Mouse (Mus musculus): ENCODE data around the gene Gm3629. TPM values are rescaled to one million over a fixed set of nuclear protein-coding genes. Genes with fewer than 3 reads are reported as not detected.

The Gm3629 gene
- not detected for polyA plus RNA-seq (2014; fragmentation: Illumina TruSeq; extraction: RNeasy Lipid Tissue Mini Kit (QIAGEN cat#74804); ENCODE audit: low read depth, low replicate concordance)

GRCm38 (mm10) chr14:6590513-6590912 lies at the start of gene Gm3629:
TSS of gene Gm3629 (minus strand) at chr14:6590613.

GRCm38 (mm10) chr14:6622318-6622717 lies 31.9 kb upstream of the Gm3629 start, which contains the start of gene Gm3460:
TSS of gene Gm3460 (minus strand) at chr14:6622418.

GRCm38 (mm10) chr14:6537190-6537589 lies 53.2 kb downstream of the Gm3629 start, which contains the start of gene Gm8356:
TSS of gene Gm8356 (minus strand) at chr14:6537290.

Other genes starting within 250 kb of the Gm3629 start
- gene Gm3618, start 246.9 kb downstream of the Gm3629 start, polyA plus RNA-seq (2014; fragmentation: Illumina TruSeq; extraction: RNeasy Lipid Tissue Mini Kit (QIAGEN cat#74804); ENCODE audit: low read depth, low replicate concordance), result not detected
- gene Gm16440, start 200.3 kb downstream of the Gm3629 start, polyA plus RNA-seq (2014; fragmentation: Illumina TruSeq; extraction: RNeasy Lipid Tissue Mini Kit (QIAGEN cat#74804); ENCODE audit: low read depth, low replicate concordance), result not detected
- not detected for gene Gm3591, start 178.1 kb downstream of the Gm3629 start, polyA plus RNA-seq (2014; fragmentation: Illumina TruSeq; extraction: RNeasy Lipid Tissue Mini Kit (QIAGEN cat#74804); ENCODE audit: low read depth, low replicate concordance)
- not detected for gene Gm3594, start 146.0 kb downstream of the Gm3629 start, polyA plus RNA-seq (2014; fragmentation: Illumina TruSeq; extraction: RNeasy Lipid Tissue Mini Kit (QIAGEN cat#74804); ENCODE audit: low read depth, low replicate concordance)
- not detected for gene Gm8356, start 53.3 kb downstream of the Gm3629 start, polyA plus RNA-seq (2014; fragmentation: Illumina TruSeq; extraction: RNeasy Lipid Tissue Mini Kit (QIAGEN cat#74804); ENCODE audit: low read depth, low replicate concordance)
- gene Gm3460, start 31.8 kb upstream of the Gm3629 start, polyA plus RNA-seq (2014; fragmentation: Illumina TruSeq; extraction: RNeasy Lipid Tissue Mini Kit (QIAGEN cat#74804); ENCODE audit: low read depth, low replicate concordance), result not detected
- gene Gm10251, start 93.6 kb upstream of the Gm3629 start, polyA plus RNA-seq (2014; fragmentation: Illumina TruSeq; extraction: RNeasy Lipid Tissue Mini Kit (QIAGEN cat#74804); ENCODE audit: low read depth, low replicate concordance), result not detected
- not detected for gene Gm8050, start 129.6 kb upstream of the Gm3629 start, polyA plus RNA-seq (2014; fragmentation: Illumina TruSeq; extraction: RNeasy Lipid Tissue Mini Kit (QIAGEN cat#74804); ENCODE audit: low read depth, low replicate concordance)
- gene Gm3636, start 151.7 kb upstream of the Gm3629 start, polyA plus RNA-seq (2014; fragmentation: Illumina TruSeq; extraction: RNeasy Lipid Tissue Mini Kit (QIAGEN cat#74804); ENCODE audit: low read depth, low replicate concordance), result 1.5 TPM
- gene Gm8362, start 183.8 kb upstream of the Gm3629 start, polyA plus RNA-seq (2014; fragmentation: Illumina TruSeq; extraction: RNeasy Lipid Tissue Mini Kit (QIAGEN cat#74804); ENCODE audit: low read depth, low replicate concordance), result not detected
- not detected for gene Gm3642, start 249.7 kb upstream of the Gm3629 start, polyA plus RNA-seq (2014; fragmentation: Illumina TruSeq; extraction: RNeasy Lipid Tissue Mini Kit (QIAGEN cat#74804); ENCODE audit: low read depth, low replicate concordance)